Mouse (Mus musculus) ES-CJ7 (cell line): Measurements from ENCODE around the gene Sumo2.
"Not testable (repeated sequence)": the region's sequence is repeated elsewhere in the genome, so short reads cannot be mapped to it uniquely, and the experiment has no call there.

Experiments used
- DNase-seq: peaks from one replicate; pipeline ENCODE4 v3.0.0; 2011; ENCODE audit warnings: low read depth, low spot score

Gene Sumo2

GRCm38 (mm10) chr11:115519581-115519980 is 16.5 kb downstream of the Sumo2 start:
- no peak for DNase-seq

DNA sequence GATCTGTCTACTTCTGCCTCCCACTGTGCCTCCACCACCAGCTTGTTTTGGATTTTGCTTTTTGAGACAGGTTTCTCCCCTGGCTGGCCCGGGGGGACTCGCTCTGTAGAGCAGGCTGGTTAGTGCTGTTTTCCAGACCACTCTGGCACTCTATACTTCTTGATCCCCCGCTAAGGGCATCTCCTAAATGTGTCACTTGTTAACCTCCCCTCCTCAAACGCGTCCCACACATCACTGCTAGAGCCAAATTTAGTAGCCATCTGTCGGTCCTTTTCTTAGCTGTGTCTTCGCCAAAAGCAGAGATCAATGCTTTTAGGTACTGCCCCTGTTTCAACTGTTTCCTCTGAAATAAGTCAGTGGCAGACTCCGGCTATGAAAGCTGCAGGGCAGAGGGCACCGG is 17.4 kb downstream of the Sumo2 start:
- no peak for DNase-seq

DNA sequence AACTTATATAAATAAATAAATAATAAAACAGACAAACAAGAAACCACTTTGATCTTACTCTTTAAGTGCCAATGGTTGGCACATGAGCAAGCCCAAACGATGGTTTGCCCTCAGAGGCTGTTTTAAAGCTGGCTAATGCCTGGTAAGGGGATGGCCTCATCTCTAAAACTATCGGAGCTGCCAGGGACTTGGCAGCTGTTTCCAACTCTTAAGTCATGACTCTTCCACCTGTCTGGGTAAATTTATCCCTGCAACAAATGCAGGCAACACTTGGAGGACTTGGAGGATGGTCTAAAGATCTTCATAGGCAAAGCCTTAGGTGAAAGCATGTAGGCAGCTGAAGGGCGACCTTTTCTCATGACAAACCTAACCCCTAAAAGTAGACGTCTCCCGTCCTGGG is 19.1 kb downstream of the Sumo2 start:
- DNase-seq: no peak

DNA sequence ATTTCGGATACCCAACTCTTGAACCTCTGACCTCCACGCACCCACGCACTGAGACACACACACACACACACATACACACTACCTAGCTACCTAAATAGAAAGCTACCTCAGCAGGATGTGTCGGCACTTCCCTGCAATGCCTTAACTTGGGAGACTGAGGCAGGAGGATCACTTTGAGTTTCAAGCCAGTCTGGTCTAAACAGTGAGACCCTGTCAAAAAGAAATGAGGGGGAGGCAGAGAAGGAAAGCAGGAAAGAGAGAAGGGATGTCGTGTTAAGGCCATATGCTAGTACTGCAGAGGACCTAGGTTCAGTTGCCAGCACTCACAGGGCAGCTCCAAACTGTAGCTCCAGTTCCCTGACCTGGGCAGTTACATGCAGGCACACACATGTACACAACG is 21.1 kb downstream of the Sumo2 start:
- no peak for DNase-seq

DNA sequence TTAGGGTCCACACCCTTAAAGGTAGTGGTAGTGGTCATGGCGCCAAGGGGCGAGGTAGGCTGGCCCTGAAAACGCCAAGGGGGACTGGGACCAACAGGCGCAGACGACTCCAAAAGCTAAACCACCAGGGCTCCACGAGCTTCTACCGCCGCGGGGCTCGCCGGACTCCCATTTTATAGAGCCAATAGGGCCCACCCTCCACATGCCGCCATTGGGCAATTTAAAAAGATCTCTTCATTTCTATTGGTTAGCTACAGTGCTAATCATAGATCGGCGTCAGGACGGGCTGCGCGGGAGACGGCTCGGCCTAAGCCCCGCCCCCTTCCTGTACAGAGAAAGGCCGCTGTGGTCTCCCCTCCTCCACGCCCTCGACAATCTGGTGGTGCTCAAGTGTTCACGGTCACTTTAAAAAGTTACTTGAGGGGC is 21.8 kb downstream of the Sumo2 start, which contains the start of gene Jpt1:
Jpt1 (minus strand) TSS at position 150 of the 426 bp plus-strand sequence.
- DNase-seq: peak; percentile 98

DNA sequence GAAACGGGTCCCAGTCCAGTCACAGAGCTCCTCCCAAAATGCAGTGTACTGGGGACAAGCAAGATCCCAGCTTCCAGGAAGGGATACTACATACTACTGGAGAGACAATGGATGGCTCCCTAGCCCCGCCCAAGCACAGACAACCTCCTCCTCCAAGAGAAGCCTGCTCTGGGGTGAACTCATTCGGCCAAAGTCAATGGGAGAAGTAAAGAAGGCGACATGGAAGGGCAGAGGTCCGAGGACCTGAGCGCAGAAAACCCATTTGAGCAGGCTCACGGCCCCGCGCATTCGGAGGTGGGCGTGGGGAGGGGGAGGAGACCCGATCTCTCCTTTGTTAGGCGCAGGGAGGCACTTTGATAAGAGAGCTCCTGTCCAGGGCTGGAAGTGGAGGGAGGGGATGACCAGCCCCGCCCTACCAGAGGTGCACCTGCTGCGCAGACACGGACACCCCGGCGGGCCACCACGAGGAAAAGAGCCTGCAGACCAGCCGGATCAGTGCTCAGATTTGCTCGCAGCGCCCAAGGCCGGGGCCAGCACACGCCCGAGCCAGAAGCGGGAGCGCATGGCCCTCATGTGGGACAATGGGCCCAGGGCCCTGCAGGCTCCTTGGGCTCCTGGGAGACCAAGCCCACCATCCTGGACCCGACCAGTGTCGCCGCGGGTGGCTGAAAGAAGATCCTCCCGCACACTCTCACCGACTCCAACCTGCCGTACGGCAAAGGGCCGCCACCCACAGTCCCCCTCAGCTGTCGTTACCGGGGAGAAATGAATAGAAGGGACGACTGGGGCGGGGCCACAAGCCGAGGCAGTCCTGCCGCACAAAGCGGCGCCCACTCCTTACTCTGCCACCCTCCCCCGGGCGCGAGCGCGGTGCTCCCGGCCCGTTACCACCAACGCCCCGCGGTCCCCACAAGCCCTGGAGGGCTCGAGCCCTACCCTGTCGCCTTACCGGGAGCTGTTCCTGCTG is 22.5 kb downstream of the Sumo2 start:
- peak; percentile 61 for DNase-seq

DNA sequence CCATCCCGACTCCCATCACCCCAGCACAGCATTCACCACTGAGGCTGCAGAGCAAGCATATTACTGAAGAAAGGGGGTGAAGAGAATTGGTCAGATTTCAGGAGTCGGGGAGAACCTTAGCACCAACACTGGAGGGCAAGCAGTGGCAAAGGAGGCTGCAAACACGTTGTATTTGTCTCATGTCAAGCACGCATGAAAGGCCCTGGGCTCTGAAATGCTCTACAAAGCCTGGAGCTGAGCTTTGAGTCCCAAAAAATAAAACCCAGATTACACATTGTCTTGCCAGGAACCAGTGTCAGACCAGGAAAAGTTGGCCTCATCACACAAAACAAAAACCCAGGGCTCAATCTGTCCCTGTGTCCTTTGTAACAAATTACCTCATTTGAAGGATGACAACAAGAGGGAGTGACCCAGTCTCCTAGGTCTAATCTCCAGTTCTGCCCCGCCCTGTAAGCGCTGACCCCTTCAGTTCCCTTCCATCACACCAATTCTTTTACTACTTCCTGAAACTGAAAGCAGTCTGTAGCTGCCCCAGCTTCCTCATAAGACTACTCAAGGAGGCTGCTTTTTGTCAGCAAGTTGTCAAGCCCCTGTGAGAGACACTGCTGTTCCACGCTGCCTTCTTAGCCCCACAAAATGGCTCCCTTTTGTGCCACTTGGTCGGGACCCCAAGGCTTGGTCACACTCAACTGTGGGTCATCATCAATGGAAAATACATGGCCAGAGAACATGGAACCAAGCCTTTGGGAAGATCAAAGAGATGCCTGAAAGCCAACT is 23.5 kb downstream of the Sumo2 start:
- DNase-seq: no peak

DNA sequence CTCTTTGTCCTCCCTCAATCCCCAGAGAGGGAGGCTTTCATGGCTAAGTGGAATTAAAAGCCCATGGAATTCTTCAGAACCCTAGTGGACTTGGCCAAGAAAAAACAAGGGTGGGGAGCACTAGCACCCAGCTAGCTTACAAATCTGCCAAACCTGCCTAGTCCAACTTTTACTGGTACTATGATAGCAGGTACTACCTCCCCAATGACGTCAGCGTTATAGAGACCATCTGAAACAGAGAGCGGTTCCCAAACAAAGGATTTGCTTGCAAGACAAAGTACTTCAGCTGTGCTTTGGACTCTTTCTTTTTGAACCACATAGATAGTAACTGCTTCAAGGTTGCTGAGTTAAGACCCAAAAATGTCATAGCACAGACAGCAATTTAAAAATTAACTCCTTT is 24.1 kb downstream of the Sumo2 start:
- DNase-seq: no peak

GRCm38 (mm10) chr11:115511121-115511520 is 25.0 kb downstream of the Sumo2 start:
- DNase-seq: no peak

DNA sequence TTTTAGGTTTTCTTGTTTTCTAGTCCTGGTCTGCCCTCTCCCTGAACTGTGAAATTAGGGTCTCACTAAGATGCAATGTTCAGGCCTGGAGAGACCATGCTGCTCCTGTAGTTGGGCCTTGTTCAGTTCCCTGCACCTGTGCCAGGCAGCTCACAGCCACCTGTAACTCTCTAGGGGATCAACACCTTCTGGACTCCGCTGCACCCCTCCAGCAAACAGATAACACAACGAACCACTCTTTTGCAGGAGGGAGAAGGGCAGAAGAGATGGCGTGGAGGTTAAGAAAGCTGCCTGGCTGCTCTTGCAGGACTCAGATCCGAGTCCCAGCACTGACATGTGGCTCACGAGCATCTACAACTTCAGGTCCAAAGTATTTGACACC is 25.6 kb downstream of the Sumo2 start:
- no peak for DNase-seq

GRCm38 (mm10) chr11:115509773-115510506 is 26.1 kb downstream of the Sumo2 start:
- peak; percentile 36 for DNase-seq

DNA sequence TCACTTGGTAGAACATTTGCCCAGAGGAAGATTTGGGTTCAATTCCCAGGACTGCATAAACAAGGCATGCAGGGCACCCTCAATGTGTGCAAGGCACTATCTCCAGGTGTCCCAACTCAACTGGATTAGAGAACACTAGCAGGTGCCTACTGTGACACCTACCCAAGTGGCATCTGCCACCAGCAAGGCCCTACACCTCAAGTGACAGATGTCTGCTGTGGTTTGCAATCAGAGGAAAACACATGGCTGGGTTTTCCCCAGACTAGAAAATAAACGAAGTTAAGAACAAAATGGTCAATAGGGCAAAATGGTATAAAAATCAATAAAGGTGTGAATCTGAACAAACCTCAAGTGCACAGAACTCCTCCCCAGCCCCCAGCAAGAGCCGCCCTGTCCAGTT is 28.0 kb downstream of the Sumo2 start:
- DNase-seq: no peak

DNA sequence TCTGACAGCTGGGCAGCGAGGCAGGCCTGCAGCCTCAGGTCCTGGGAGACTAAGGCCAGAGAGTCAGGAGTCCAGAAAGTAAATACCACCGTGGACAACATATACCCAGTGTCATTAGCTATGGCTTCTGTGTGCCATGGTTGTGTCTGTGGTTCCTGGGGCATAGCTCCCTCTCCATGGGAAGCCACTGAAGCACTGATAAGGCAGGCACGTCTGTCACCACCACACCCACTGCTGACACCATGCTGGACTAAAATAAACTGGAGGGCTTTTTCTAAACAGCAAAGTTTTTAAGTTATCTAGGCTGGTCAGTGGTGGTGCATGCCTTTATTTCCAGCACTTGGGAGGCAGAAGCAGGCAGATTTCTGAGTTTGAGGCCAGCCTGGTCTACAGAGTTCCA is 29.5 kb downstream of the Sumo2 start:
- DNase-seq: no peak

DNA sequence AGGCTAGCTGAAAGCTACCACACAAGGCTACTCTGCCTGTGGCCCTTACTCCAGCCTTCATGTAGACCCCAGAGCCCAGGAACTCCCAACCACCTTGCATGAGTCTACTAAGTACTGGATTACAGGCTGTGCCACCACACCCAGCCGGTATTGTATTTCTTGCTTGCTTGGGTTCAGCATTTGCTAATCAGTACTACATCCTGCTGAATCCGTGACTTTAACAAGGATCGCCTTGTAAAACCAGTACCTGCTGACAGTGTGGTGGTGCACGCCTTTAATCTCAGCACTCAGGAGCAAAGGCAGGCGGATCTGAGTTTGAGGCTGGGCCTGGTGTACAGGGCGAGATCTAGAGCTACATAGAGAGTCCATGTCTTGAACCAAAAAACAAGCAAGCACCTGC is 33.4 kb downstream of the Sumo2 start:
- peak; percentile 60 for DNase-seq

DNA sequence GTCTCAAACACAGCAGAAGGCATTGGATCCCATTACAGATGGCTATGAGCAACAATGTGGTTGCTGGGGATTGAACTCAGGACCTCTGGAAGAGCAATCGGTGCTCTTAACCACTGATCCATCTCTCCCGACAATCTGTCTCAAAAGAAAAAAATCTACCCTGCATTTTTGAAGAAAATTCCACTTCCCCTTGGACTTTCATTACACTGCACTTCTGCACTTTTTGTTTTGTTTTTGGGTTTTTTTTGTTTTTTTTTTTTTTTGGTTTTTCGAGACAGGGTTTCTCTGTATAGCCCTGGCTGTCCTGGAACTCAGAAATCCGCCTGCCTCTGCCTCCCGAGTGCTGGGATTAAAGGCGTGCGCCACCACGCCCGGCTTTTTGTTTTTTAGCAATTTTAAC is 39.5 kb downstream of the Sumo2 start:
- not testable (repeated sequence) for DNase-seq

- DNase-seq: no peak
These were observed 43.7 kb downstream of the Sumo2 start for GRCm38 (mm10) chr11:115492387-115492786.

GRCm38 (mm10) chr11:115491356-115492083 is 44.6 kb downstream of the Sumo2 start, which contains the start of gene Nt5c:
Gene Nt5c, minus strand, starts transcription at chr11:115491862.
- peak; percentile 72 for DNase-seq

GRCm38 (mm10) chr11:115490441-115491355 is 45.4 kb downstream of the Sumo2 start:
- DNase-seq: no peak

DNA sequence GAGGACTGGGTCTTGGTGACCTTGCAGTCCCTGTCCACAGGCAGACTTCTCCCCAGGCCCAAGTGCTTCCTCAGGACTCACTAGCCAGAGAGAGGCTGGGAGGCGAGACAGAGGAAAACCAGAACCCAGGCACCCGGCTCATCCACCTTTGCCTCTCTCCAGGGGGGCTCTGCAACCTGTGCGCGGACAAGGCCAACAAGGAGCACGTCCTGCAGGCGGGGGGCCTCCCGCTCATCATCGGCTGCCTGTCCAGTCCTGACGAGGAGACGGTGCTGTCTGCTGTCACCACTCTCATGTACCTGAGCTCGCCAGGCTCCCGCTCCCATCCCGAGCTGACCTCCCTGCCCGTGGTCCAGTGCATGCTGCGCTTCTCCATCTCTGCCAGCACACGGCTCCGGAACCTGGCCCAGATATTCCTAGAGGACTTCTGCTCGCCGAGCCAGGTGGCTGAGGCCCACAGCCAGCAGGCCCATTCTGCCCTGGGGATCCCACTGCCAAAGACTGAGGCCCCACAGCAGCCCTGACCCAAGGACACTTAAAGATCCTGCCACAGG is 47.4 kb downstream of the Sumo2 start:
- no peak for DNase-seq

DNA sequence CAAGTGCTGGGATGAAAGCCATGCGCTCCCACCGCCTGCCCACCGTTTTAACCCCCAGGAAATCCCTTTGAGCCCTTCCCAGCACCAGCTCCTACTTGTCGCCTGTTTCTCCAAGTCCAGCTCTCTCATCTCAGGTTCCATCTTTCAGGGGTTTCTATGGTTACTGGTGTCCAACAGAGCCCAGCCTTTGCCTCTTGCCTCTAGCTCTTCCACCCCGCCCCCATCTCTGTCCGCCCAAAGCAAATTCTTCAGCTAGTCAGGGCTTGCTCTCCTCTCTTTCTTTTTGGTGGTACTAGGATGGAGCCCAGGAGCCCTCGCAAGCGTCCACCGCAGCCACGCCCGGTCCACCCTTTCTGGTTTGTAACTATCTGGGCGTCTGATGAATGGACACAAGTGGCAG is 50.9 kb downstream of the Sumo2 start:
- DNase-seq: peak; percentile 75
